Mouse (Mus musculus): ENCODE data around the gene Bad.

The Bad gene

DNA sequence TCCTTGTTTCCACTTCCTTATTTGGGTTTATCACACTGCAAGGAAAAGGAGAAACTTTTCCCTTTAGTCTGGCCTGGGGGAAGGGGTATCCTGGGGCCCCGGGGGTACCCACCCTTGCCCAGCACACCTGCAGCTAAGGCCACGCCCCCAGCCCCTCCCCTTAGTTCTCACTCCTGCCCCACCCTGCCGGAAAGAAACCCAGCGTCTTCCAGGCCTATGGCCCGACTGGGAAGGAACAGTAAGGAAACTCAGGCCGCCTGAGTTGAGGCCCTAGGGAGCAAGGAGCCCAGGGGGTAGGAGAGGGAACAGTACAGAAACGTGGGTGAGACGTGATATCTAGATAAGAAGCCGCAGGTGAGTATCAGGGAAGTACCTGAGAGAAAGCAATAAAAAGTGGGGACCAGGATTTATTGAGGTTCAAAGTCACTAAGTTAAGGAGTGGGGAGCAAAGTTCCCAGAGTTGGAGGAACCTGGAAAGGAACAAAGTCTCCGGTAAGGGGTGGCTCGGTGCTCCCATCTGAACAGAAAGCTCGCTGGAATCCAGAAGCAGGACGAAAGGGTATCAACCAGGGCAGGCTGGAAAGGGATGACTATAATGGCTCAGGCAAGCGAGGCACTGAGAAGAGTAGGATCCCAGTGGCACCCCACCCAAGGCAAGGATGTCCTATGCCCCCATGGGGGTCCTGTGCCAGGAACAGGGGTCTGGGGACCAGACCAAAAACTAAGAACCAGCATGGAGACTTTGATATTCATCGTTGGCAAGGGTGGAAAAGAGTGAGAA is 27.0 kb downstream of the Bad start:
- no peak for DNase-seq (ENCODE audit: extremely low spot score)

- DNase-seq (ENCODE audit: extremely low spot score), result no peak
These were observed 27.6 kb downstream of the Bad start for GRCm38 (mm10) chr19:6969291-6969664.

DNA sequence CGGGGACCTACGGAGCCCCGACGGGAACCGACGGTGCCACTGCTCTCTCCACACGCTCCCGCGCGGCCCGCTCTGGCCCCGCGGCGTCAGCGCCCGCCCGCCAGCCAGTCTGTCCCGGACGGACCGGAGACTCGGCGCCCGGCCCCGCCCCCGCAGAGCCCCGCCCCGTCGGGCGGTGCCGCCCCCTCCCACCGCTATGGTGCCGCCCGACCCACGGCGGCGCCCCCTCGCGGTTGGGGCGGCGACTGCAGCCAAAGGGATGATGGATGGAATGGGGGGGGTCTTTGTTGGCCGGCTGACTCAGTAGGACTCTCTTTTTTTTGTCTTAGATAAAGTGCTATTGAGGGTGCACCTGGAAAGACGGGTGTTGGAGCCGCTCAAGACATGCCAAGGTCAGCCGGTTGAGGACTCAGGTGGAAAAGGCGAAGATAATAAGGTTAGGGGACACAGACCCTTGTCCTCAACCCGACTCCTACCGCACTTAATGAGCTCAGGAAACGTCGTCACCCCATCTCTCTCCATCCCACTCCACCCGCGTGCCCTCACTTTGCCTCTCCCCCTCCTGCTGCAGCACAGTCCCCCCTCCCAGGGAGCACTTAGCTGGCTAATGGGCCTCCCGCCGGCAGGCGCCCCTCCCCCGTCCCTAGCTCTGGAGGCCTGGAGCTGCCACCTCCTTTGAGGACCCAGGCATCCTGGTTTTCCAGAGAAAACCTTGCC is 28.2 kb downstream of the Bad start:
- DNase-seq (ENCODE audit: extremely low spot score), result peak; percentile 81

DNA sequence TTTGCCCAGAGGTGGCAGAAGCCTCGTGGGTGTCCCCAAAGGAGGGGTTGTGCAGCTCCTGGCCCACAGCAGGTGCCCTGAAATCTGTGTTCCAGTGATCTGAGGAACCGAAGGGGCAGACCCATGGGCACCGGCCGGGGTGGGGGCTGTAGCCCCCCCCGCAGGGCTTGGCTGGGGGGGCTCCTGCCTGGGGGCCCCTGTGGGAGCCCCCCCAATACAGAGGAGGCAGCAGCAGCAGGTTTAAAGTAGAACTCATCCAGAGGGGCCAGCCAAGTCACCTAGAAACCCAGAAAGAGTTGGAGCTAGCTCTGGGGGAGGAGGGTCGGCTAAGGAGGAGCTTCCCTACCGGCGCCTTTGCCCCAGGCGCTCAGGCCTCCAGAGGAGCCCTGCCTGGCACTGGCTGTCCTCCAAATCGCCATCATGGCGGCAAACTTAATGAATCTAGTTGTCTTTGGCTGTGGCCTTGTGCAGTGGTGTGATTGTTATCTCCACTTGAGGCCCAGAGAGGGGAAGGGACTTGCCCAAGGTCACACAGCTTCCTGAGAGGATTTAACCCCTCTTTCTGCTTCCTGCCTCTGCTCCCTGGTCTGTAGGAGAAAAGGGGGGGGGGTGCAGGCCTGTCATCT is 28.9 kb downstream of the Bad start:
- DNase-seq (ENCODE audit: extremely low spot score), result no peak

- DNase-seq (ENCODE audit: extremely low spot score), result no peak
These were observed 30.0 kb downstream of the Bad start for GRCm38 (mm10) chr19:6971644-6972043.

- no peak for DNase-seq (ENCODE audit: extremely low spot score)
These were observed 30.7 kb downstream of the Bad start for GRCm38 (mm10) chr19:6972247-6972917.

DNA sequence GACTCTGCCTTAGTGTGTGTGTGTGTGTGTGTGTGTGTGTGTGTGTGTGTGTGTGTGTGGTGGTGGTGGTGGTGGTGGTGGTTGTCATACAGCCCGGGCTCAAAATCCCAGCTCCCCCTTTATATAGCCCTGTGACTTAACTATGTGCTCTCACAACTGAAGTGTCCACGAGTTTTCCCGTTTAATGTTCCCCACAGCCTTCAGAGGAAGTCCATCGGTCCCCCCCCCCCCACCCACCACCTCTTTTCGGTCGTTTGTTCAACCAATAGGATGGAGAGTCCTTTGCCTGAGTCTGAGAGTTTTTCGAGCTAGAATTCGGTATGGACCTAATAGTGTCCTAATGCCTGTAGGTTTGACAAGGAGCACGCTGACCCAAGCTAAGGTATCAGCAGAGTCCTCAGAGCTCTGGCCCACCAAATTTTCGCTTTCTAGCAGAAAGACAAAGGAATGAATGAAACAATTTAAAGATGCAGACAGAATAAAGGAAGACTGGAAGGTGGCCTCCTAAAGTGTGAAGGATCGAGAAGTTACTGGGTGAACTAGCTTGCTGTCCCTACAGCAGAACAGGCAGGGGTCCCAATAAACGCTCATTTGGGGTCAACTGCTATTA is 32.0 kb downstream of the Bad start:
- no peak for DNase-seq (ENCODE audit: extremely low spot score)

DNA sequence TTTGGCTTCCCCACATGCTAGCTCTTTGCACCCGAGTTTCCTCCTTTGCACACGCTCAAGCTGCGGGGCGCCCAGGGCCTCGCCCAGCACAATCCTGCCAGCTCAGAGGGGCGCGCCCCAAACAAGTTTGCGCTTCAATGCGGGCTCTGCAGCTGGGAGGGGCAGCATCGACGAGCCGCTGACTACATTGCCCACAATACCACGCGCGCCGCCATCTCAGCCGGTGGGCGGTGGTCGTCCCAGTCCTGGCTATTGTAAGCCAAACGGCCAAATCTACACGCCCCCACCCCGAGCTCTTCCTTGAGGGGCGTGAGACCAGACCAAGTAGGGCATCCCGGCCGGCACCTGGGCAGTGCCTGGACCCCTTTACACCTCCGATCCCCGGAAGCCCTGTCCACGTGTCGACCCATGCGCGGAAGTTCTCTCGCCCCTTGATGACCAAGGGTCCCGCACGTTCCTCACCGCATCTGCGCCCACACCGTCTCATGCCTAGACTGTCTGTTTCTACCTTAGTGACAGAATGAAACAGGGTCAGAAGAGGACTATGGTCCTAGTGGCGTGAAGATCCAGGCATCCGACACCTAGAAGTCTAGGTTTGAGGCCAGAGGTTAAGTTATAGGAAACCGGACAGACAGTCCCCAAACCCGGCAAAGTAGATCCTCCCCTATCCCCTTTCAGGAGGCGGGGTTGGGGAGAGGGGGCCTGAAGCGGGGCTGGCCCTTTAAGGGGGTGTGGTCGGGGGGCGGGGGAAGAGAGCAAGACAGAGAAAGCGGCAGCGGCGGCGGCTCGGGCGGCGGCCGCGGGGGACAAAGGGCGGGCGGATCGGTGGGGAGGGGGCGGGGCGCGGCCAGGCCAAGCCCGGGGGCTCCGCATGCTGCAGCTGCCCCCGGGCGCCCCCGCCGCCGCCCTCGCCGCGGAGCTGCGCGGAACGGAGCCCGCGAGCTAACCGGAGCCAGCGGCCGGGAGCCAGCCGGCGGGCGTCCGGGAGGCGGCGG is 32.8 kb downstream of the Bad start, which contains the start of gene Ppp1r14b:
Gene Ppp1r14b (plus strand): TSS at position 758 of the 995 bp plus-strand sequence.
- peak; percentile 95 for DNase-seq (ENCODE audit: extremely low spot score)

- peak; percentile 77 for DNase-seq (ENCODE audit: extremely low spot score)
These were observed 34.2 kb downstream of the Bad start, which contains the start of gene Plcb3 for GRCm38 (mm10) chr19:6975537-6976521. TSS of gene Plcb3 (minus strand) at chr19:6976470.

GRCm38 (mm10) chr19:6977759-6978638 is 36.3 kb downstream of the Bad start:
- DNase-seq (ENCODE audit: extremely low spot score), result no peak

GRCm38 (mm10) chr19:6978639-6978974 is 36.9 kb downstream of the Bad start:
- DNase-seq (ENCODE audit: extremely low spot score), result no peak

- peak; percentile 60 for DNase-seq (ENCODE audit: extremely low spot score)
These were observed 37.4 kb downstream of the Bad start for GRCm38 (mm10) chr19:6979001-6979479.

DNA sequence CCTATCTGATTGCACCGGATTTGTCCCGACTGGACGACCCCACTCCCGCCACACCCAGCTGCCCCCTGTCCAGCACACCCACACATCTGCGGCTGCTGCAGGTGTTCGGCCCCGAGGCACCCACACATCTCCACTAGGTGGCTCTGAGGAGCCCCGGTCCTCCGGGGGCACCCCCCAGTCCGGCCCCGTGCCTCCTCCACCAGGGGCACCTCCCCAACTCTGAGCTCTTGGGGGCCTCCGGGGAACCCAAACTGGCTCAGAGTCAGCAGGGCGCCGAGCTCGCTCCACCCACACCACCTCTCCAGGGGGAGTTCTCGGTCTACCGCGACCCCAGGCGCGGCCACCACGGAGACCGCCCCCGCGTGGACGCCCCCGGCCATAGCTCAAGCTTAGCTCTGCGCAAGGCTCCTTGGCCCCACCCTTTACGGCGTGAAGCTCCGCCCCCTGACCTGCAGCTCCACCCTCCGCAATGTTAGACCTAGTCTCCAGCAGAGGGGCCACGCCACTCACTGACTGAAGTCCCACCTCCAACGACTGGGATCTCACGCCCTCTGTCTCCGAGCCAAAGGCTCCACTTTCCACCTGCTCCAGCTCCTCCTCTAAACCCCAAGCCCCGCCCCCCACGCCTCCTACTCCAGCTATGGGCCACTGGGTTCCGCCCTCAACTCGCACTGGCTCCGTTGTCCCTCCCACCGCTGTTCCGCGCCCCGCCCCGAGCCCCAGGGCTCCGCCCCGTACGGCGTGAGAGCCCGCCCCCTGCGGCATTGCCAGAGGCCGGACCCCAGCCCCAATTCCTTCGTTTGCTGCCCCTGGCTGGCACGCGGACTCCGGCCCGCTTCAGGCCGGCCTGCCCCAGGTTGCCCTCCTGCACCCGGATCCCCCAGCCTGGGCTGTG is 38.1 kb downstream of the Bad start:
- DNase-seq (ENCODE audit: extremely low spot score), result peak; percentile 100

DNA sequence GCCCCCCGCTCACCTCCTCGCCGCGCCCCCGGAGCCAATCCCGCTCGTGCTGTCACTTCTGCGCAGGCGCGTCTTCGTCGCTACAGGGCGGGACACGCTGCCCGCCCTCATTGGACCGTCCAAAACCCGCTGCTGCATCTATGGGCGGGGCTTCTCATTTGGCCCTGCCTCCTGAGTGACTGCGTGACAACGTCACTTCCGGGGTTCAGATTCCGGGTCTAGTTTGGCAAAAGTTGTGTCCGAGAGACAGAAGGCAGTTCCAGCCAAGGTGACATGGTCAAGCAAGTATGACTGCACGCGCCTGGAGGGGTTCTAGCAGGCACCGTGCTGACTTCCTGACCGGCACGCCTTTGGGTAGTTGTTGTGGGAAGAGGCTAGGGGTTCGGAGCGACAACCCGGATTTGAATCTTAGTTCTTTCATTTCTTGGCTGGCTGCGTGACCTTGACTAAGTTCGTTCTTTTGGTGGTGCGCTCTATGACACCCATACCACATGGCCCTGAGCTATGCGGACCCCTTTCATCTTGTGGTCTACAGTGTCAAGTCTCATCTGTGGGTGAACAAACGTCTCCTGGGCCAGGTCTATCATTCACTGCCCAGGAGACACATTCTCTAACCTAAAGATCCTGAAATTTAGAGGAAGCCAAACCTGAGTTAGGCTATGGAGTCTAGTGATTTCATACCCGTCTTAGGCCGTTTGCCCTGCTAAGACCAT is 38.9 kb downstream of the Bad start, which contains the start of gene Fkbp2:
Gene Fkbp2 (minus strand): TSS at position 121 of the 713 bp plus-strand sequence.
- DNase-seq (ENCODE audit: extremely low spot score), result peak; percentile 99

DNA sequence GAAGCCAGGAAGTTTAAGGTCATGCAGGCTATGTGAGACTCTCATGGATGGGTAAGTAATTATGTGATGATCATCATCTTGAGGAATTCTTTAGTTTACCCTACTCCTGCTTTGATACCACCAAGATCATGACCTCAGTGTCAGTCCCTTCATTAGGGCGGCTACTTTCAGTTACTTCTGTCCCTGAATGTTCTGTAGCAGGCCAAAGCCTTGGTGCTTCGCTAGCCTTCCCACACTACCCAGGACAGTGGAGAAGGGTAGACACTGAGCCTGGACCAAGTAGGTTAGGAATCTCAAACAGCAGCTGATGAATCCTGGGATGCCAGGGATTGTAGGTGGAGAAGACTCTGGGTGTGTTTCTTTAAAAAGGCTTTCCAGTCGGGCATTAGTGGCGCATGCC is 39.8 kb downstream of the Bad start:
- DNase-seq (ENCODE audit: extremely low spot score), result no peak

- no peak for DNase-seq (ENCODE audit: extremely low spot score)
These were observed 42.0 kb downstream of the Bad start for GRCm38 (mm10) chr19:6983621-6984020.

All from embryo, embryonic 9.5 days (tissue).